Comparison of ENCODE assay signal across 8 mouse cellular contexts in genomic region chr15:88864270-88865030, GRCm38 (mm10). TPM values are rescaled to one million over a fixed set of nuclear protein-coding genes. Genes with fewer than 3 reads are reported as not detected.
DNase-seq lines count a peak whose midpoint lies in the region; ATAC-seq and TF ChIP-seq lines count a peak whose summit lies in the region.

No protein-coding gene starts in this region.

- H3K4me1 ChIP-seq in forebrain, embryonic 11.5 days (replicated peaks; ENCODE audit: control insufficient read depth, insufficient read depth, low read length): peaks cover 19% of the 10 kb centered on the region
- peaks cover 36% of the 10 kb centered on the region for H3K4me1 ChIP-seq in kidney, adult 2 months (ENCODE audit: control insufficient read depth, insufficient read depth, low read length)

- H3K27me3 ChIP-seq in forebrain, embryonic 11.5 days (ENCODE audit: control insufficient read depth, insufficient read depth, low read length): no peaks in the 10 kb centered on the region
- H3K27me3 ChIP-seq in kidney, adult 2 months (replicated peaks; ENCODE audit: control insufficient read depth, insufficient read depth, low read length): no peaks in the 10 kb centered on the region

- H3K4me3 ChIP-seq in forebrain, embryonic 11.5 days (ENCODE audit: low read depth, low read length): peak overlapping the region; percentile 90
- H3K4me3 ChIP-seq in kidney, adult 2 months (ENCODE audit: insufficient read depth, low read depth, low read length): peak overlapping the region; percentile 83
- H3K4me3 ChIP-seq in macrophage (ENCODE audit: inconsistent target): peak overlapping the region; percentile 15; the same call in 1 of the 2 replicates

- H3K79me2 ChIP-seq in macrophage (ENCODE audit: inconsistent target): no peaks in the 10 kb centered on the region; the same call in 1 of the 2 replicates

- peaks cover 2% of the 10 kb centered on the region; the same call in 1 of the 2 replicates for H3K36me3 ChIP-seq in forebrain, embryonic 11.5 days (ENCODE audit: control insufficient read depth, insufficient read depth, low read length)
- H3K36me3 ChIP-seq in kidney, adult 2 months (ENCODE audit: control insufficient read depth, insufficient read depth, low read length): peaks cover 19% of the 10 kb centered on the region
- H3K36me3 ChIP-seq in macrophage (ENCODE audit: inconsistent target): peaks cover 4% of the 10 kb centered on the region; the same call in 1 of the 2 replicates

- peak overlapping the region; percentile 100 for H3K4me2 ChIP-seq in forebrain, embryonic 11.5 days (ENCODE audit: low read depth, low read length, severe bottlenecking)

- no peaks in the 10 kb centered on the region for H3K9me3 ChIP-seq in forebrain, embryonic 11.5 days (ENCODE audit: control insufficient read depth, low read length)

- TF ChIP-seq POLR2A in kidney, adult 2 months (IDR thresholded peaks at IDR 0.05; ENCODE audit: low read depth, low read length): peak; percentile 28

- DNase-seq in layer of hippocampus, adult 9-11 months: peak; percentile 43
- no peak for DNase-seq in layer of hippocampus, adult 18-20 months (ENCODE audit: low spot score in 2 of 2)
- peak; percentile 60 for DNase-seq in adrenal gland, postnatal 10 days
- DNase-seq in forebrain, embryonic 11.5 days (ENCODE audit: low spot score): no peak
- DNase-seq in kidney, adult 2 months: peak; percentile 92
- no peak for DNase-seq in spleen, postnatal 4 days (ENCODE audit: low spot score in 2 of 2)
- no peak for DNase-seq in spleen, postnatal 14 days (ENCODE audit: low spot score in 2 of 2)

- 52% methylated on average over 22 of the region's 22 CpGs for WGBS in forebrain, embryonic 11.5 days
- 12% methylated on average over 22 of the region's 22 CpGs for WGBS in kidney, adult 2 months
- WGBS in macrophage (ENCODE audit: missing documents): 86% methylated on average over 21 of the region's 22 CpGs

- 0 out of 2 replicates have a peak overlapping the region, but pooled peaks have one; percentile 25 for H3K27ac ChIP-seq in forebrain, embryonic 11.5 days (ENCODE audit: low read depth, low read length)
- peak overlapping the region; percentile 97 for H3K27ac ChIP-seq in kidney, adult 2 months (ENCODE audit: insufficient read depth, low read depth, low read length)
- H3K27ac ChIP-seq in macrophage: peak overlapping the region; percentile 33

- ATAC-seq in forebrain, embryonic 11.5 days (replicated peaks; ENCODE audit: low FRiP score): peak; percentile 17; the same call in 1 of the 2 replicates

- TF ChIP-seq CTCF in kidney, adult 2 months (conservative IDR thresholded peaks at IDR 0.05; ENCODE audit: insufficient read depth, insufficient read length, low read depth, low read length): no peak

- H3K9ac ChIP-seq in forebrain, embryonic 11.5 days (ENCODE audit: low read length): peak overlapping the region; percentile 67

RNA-seq across cellular contexts. Expression of gene Pim3, which starts 2.5 kb away (rescaled TPM):
- 10 to 100 TPM; 36.8 to 47.6 TPM for total RNA-seq in layer of hippocampus, adult 18-20 months (2021)
- 10 to 100 TPM; 41.2 to 76.8 TPM for total RNA-seq in adrenal gland, postnatal 10 days (2021)
- 42.0 and 42.7 TPM in 2 replicates for polyA plus RNA-seq in forebrain, embryonic 11.5 days (2014; fragmentation: Nextera tagmentation; extraction: Ambion mirVana)
- polyA plus RNA-seq in kidney, adult 2 months (2012; rRNA removed): 78.5 and 85.8 TPM in 2 replicates
- 100 to 1,000 TPM in 1 of 26 experiments, 10 to 100 TPM in 23, 1 to 10 TPM in 2; 6.6 to 141 (median 25.1) TPM for total RNA-seq in macrophage (2018; cell fraction: chromatin; rRNA removed)
- total RNA-seq in macrophage (2018; cell fraction: cytosol; rRNA removed): 10 to 100 TPM in 21 of 26 experiments, 1 to 10 TPM in 5; 6.8 to 83.9 (median 17.8) TPM
- 100 to 1,000 TPM in 2 of 26 experiments, 10 to 100 TPM in 24; 10.5 to 127 (median 24.4) TPM for total RNA-seq in macrophage (2018; cell fraction: nucleus; rRNA removed)
- polyA plus RNA-seq in macrophage (2018): 2.9 to 8.0 TPM (median 7.6 TPM) in 3 replicates

RNA-seq across cellular contexts. Expression of gene Creld2, which starts 45.0 kb away (rescaled TPM):
- 10 to 100 TPM; 29.7 to 30.6 TPM for total RNA-seq in layer of hippocampus, adult 18-20 months (2021)
- total RNA-seq in adrenal gland, postnatal 10 days (2021): 10 to 100 TPM; 26.6 to 34.4 TPM
- 79.4 and 89.4 TPM in 2 replicates for polyA plus RNA-seq in forebrain, embryonic 11.5 days (2014; fragmentation: Nextera tagmentation; extraction: Ambion mirVana)
- 27.3 and 30.4 TPM in 2 replicates for polyA plus RNA-seq in kidney, adult 2 months (2012; rRNA removed)
- total RNA-seq in macrophage (2018; cell fraction: chromatin; rRNA removed): 10 to 100 TPM in 11 of 26 experiments, 1 to 10 TPM in 15; 3.5 to 15.9 (median 7.7) TPM
- total RNA-seq in macrophage (2018; cell fraction: cytosol; rRNA removed): 10 to 100 TPM; 20.1 to 37.1 (median 28.5) TPM
- 10 to 100 TPM in 25 of 26 experiments, 1 to 10 TPM in 1; 7.8 to 44.4 (median 26.1) TPM for total RNA-seq in macrophage (2018; cell fraction: nucleus; rRNA removed)
- 23.5 to 44.3 TPM (median 25.4 TPM) in 3 replicates for polyA plus RNA-seq in macrophage (2018)

RNA-seq across cellular contexts. Expression of gene Alg12, which starts 45.3 kb away (rescaled TPM):
- 10 to 100 TPM; 12.0 to 12.4 TPM for total RNA-seq in layer of hippocampus, adult 18-20 months (2021)
- 10 to 100 TPM; 10.4 to 10.7 TPM for total RNA-seq in adrenal gland, postnatal 10 days (2021)
- polyA plus RNA-seq in forebrain, embryonic 11.5 days (2014; fragmentation: Nextera tagmentation; extraction: Ambion mirVana): 10.8 and 13.5 TPM in 2 replicates
- 18.1 and 21.3 TPM in 2 replicates for polyA plus RNA-seq in kidney, adult 2 months (2012; rRNA removed)
- 10 to 100 TPM in 22 of 26 experiments, 1 to 10 TPM in 4; 7.9 to 30.6 (median 18.7) TPM for total RNA-seq in macrophage (2018; cell fraction: chromatin; rRNA removed)
- 10 to 100 TPM in 17 of 26 experiments, 1 to 10 TPM in 9; 7.7 to 15.0 (median 11.0) TPM for total RNA-seq in macrophage (2018; cell fraction: cytosol; rRNA removed)
- 10 to 100 TPM in 23 of 26 experiments, 1 to 10 TPM in 3; 8.0 to 29.7 (median 13.9) TPM for total RNA-seq in macrophage (2018; cell fraction: nucleus; rRNA removed)
- polyA plus RNA-seq in macrophage (2018): 12.8 to 16.9 TPM (median 14.4 TPM) in 3 replicates

Comparison
In these comparisons a context has a peak if more than half of its experiments do, and no peak if none do; other contexts are left out.
1. DNase-seq: peak in layer of hippocampus, adult 9-11 months (single experiment), adrenal gland, postnatal 10 days (single experiment) and kidney, adult 2 months (single experiment); none in layer of hippocampus, adult 18-20 months (0 of 2), forebrain, embryonic 11.5 days (single experiment), spleen, postnatal 4 days (0 of 2) and spleen, postnatal 14 days (0 of 2).
2. H3K27ac ChIP-seq: peak in every context shown above with its lines; median percentile 97 in kidney, adult 2 months; 33 in macrophage; 25 in forebrain, embryonic 11.5 days.
3. H3K4me3 ChIP-seq: peak in every context shown above with its lines; median percentile 90 in forebrain, embryonic 11.5 days; 83 in kidney, adult 2 months; 15 in macrophage.